Mouse (Mus musculus) G1E (cell line): ENCODE measurements at regions not wholly inside any gene's neighbourhood (a gene's known extent, or its start where the extent isn't known, plus 50 kb on each side); places are given as distances from the start of the nearest gene placed in this dataset.

Experiments used
- CTCF ChIP-seq: IDR thresholded peaks from 2 replicates; pipeline ENCODE4 v1.5.1; 2012; ENCODE audit warnings: low read depth, low read length, inconsistent platforms, mixed read lengths
- TAL1 ChIP-seq: conservative IDR thresholded peaks from 2 replicates; pipeline ENCODE4 v1.6.1; 2012; ENCODE audit warnings: low read depth, low read length, inconsistent platforms, mixed read lengths

DNA sequence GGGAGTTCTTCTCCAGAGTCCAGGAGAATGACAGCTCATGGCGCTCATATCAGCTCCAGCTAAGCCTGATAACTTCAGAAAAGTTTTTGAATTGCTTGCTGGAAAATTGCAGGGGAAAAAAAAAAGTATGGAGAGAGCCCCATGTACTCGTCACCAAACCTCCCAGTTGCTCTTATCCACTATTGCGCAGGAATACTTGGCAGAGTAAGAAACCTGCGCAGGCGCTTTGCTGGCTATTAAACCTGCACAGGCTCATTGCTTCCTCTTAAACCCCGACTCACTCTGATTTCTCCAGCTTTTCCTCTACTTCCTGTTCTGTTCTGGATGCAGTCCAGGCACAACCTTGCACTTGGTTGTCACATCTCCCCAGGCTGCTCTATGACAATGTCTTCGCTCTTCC lies 77.0 kb upstream of the Gm10234 start:
- TF ChIP-seq CTCF (no peak), TAL1 (no peak)
